Mouse (Mus musculus) hindbrain, embryonic 15.5 days (tissue): ENCODE measurements at regions not wholly inside any gene's neighbourhood (a gene's known extent, or its start where the extent isn't known, plus 50 kb on each side); places are given as distances from the start of the nearest gene placed in this dataset.
A peak's percentile ranks its signal among the peaks of the same experiment; 100 is the strongest.

ENCODE experiments used
- ATAC-seq: fragments of 200-750 bp; cut with Nextera tagmentation; 2 replicates; pipeline ENCODE4 v1.8.0; 2017; ENCODE audit warnings: low read depth, moderate number of reproducible peaks, moderate TSS enrichment; ENCODE audit not compliant: low FRiP score
- H3K27ac ChIP-seq: fragments of 300-500 bp; sonication (generic); replicated peaks from 2 replicates; pipeline ENCODE4 v1.5.1; 2015; ENCODE audit warnings: mild to moderate bottlenecking, inconsistent platforms
- H3K27me3 ChIP-seq: fragments of 300-500 bp; sonication (generic); 2 replicates; pipeline ENCODE4 v1.6.1; 2015; ENCODE audit warnings: control low read depth, inconsistent platforms
- H3K36me3 ChIP-seq: fragments of 300-500 bp; sonication (generic); 2 replicates; pipeline ENCODE4 v1.6.1; 2015; ENCODE audit warnings: control low read depth, inconsistent platforms
- H3K4me1 ChIP-seq: fragments of 300-500 bp; sonication (generic); replicated peaks from 2 replicates; pipeline ENCODE4 v1.6.1; 2015; ENCODE audit warnings: control low read depth, inconsistent platforms
- H3K4me2 ChIP-seq: fragments of 300-500 bp; sonication (generic); 2 replicates; pipeline ENCODE4 v1.6.1; 2015; ENCODE audit warnings: moderate library complexity, mild to moderate bottlenecking, inconsistent platforms
- H3K4me3 ChIP-seq: fragments of 300-500 bp; sonication (generic); 2 replicates; pipeline ENCODE4 v1.5.1; 2015; ENCODE audit warnings: mild to moderate bottlenecking, inconsistent platforms
- H3K9ac ChIP-seq: fragments of 300-500 bp; sonication (generic); 2 replicates; pipeline ENCODE4 v1.6.1; 2015; ENCODE audit warnings: inconsistent platforms
- H3K9me3 ChIP-seq: fragments of 300-500 bp; sonication (generic); 2 replicates; pipeline ENCODE4 v1.6.1; 2016; ENCODE audit warnings: control low read depth, inconsistent platforms
- WGBS: fragments of 180-500 bp; shearing (Covaris S2); methylation state at CpG from one replicate; pipeline ENCODE4 v1.1.7; 2015; 5-methylcytosine and 5-hydroxymethylcytosine counted together

GRCm38 (mm10) chr3:134611516-134612297, 217.1 kb upstream of the Tacr3 start:
- Histone ChIP-seq H3K27me3 (no peaks in the 10 kb centered on the region; the same call in 1 of the 2 replicates), H3K27ac (no peak overlapping the region), H3K4me2 (no peak overlapping the region), H3K36me3 (no peaks in the 10 kb centered on the region), H3K4me1 (no peaks in the 10 kb centered on the region), H3K9me3 (no peaks in the 10 kb centered on the region), H3K9ac (no peak overlapping the region), H3K4me3 (no peak overlapping the region)
- no peak for ATAC-seq
- WGBS, result 46% methylated on average over 5 of the region's 5 CpGs

DNA sequence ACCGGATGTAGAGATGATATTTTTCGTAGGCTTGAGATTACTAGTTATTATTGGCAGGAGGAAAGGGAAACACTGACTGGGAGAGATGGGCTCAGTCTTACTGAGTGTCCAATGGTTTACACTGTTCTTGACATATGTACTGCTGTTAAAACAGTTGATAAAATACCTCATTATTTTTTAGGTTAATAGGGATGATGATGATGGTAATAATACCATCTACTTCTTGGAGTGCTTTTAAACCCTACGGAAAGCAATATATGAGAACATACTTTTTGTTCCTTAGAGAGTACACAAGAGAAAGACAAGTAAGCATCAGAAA, 216.6 kb upstream of the Tacr3 start:
- Histone ChIP-seq H3K27me3 (no peaks in the 10 kb centered on the region; the same call in 1 of the 2 replicates), H3K4me1 (no peaks in the 10 kb centered on the region), H3K9me3 (no peaks in the 10 kb centered on the region), H3K27ac (no peak overlapping the region), H3K36me3 (no peaks in the 10 kb centered on the region), H3K4me2 (no peak overlapping the region), H3K4me3 (no peak overlapping the region), H3K9ac (no peak overlapping the region)
- WGBS, result 86% methylated on average over 3 of the region's 3 CpGs
- ATAC-seq, result no peak

GRCm38 (mm10) chr3:134629166-134630134, 199.4 kb upstream of the Tacr3 start:
- no peaks in the 10 kb centered on the region for H3K36me3 ChIP-seq
- H3K4me3 ChIP-seq, result peak overlapping the region; percentile 20
- H3K4me2 ChIP-seq, result peak overlapping the region; percentile 54
- peak overlapping the region; percentile 75 for H3K27ac ChIP-seq
- peak overlapping the region; percentile 31 for H3K9ac ChIP-seq
- H3K27me3 ChIP-seq, result no peaks in the 10 kb centered on the region
- H3K9me3 ChIP-seq, result no peaks in the 10 kb centered on the region
- ATAC-seq, result peak; percentile 79
- 32% methylated on average over 16 of the region's 16 CpGs for WGBS
- 0 out of 2 replicates have a peak, but pooled peaks cover 7% of the 10 kb centered on the region for H3K4me1 ChIP-seq

GRCm38 (mm10) chr3:134630135-134630516, 198.7 kb upstream of the Tacr3 start:
- no peak overlapping the region for H3K27ac ChIP-seq
- 42% methylated on average over 9 of the region's 9 CpGs for WGBS
- H3K9ac ChIP-seq, result no peak overlapping the region
- H3K36me3 ChIP-seq, result no peaks in the 10 kb centered on the region
- peak overlapping the region; percentile 54 for H3K4me2 ChIP-seq
- no peaks in the 10 kb centered on the region for H3K9me3 ChIP-seq
- H3K4me3 ChIP-seq, result peak overlapping the region; percentile 1; the same call in 1 of the 2 replicates
- H3K4me1 ChIP-seq, result 0 out of 2 replicates have a peak, but pooled peaks cover 7% of the 10 kb centered on the region
- no peaks in the 10 kb centered on the region for H3K27me3 ChIP-seq
- no peak for ATAC-seq

GRCm38 (mm10) chr3:134648727-134649445, 179.9 kb upstream of the Tacr3 start:
- H3K9ac ChIP-seq, result no peak overlapping the region
- WGBS, result 41% methylated on average over 3 of the region's 3 CpGs
- ATAC-seq, result peak; percentile 48; the same call in 1 of the 2 replicates
- no peaks in the 10 kb centered on the region for H3K9me3 ChIP-seq
- no peaks in the 10 kb centered on the region for H3K4me1 ChIP-seq
- no peaks in the 10 kb centered on the region for H3K27me3 ChIP-seq
- H3K36me3 ChIP-seq, result no peaks in the 10 kb centered on the region
- H3K4me2 ChIP-seq, result no peak overlapping the region
- H3K4me3 ChIP-seq, result no peak overlapping the region
- H3K27ac ChIP-seq, result no peak overlapping the region

GRCm38 (mm10) chr3:134654051-134654450, 174.8 kb upstream of the Tacr3 start:
- Histone ChIP-seq H3K27me3 (no peaks in the 10 kb centered on the region), H3K4me3 (no peak overlapping the region), H3K4me1 (no peaks in the 10 kb centered on the region), H3K9ac (no peak overlapping the region), H3K4me2 (no peak overlapping the region), H3K9me3 (no peaks in the 10 kb centered on the region), H3K36me3 (no peaks in the 10 kb centered on the region), H3K27ac (no peak overlapping the region)
- WGBS, result 31% methylated on average over 4 of the region's 4 CpGs
- peak; percentile 80 for ATAC-seq

DNA sequence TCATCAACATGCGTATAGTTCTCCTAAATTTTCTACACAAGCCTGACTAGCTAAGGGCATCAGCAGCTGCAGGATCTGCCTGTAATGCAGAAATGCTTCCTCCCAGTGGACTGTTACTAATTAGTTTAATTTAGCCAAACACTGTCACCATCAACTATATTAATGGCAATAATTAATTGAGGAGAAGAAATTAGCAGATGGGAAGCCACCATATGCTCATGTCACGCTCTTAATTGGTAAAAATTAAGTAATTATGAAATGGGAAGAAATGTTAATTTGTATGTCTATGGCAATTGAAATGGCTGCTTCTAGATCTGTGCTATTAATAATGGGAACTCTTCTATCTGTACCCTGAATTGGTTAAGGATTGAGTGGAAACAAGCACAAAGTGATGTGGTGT, 133.9 kb upstream of the Tacr3 start:
- H3K4me3 ChIP-seq, result no peak overlapping the region
- no peaks in the 10 kb centered on the region for H3K27me3 ChIP-seq
- WGBS, result 57% methylated on average over 2 of the region's 2 CpGs
- no peaks in the 10 kb centered on the region for H3K4me1 ChIP-seq
- H3K9me3 ChIP-seq, result no peaks in the 10 kb centered on the region
- peak; percentile 63 for ATAC-seq
- H3K9ac ChIP-seq, result no peak overlapping the region
- no peaks in the 10 kb centered on the region for H3K36me3 ChIP-seq
- H3K27ac ChIP-seq, result no peak overlapping the region
- no peak overlapping the region for H3K4me2 ChIP-seq

GRCm38 (mm10) chr3:134718620-134719019, 110.2 kb upstream of the Tacr3 start:
- Histone ChIP-seq H3K27ac (no peak overlapping the region), H3K36me3 (no peaks in the 10 kb centered on the region), H3K4me3 (no peak overlapping the region), H3K4me1 (no peaks in the 10 kb centered on the region), H3K27me3 (no peaks in the 10 kb centered on the region), H3K4me2 (no peak overlapping the region), H3K9me3 (no peaks in the 10 kb centered on the region), H3K9ac (no peak overlapping the region)
- 27% methylated on average over 2 of the region's 2 CpGs for WGBS
- ATAC-seq, result no peak

DNA sequence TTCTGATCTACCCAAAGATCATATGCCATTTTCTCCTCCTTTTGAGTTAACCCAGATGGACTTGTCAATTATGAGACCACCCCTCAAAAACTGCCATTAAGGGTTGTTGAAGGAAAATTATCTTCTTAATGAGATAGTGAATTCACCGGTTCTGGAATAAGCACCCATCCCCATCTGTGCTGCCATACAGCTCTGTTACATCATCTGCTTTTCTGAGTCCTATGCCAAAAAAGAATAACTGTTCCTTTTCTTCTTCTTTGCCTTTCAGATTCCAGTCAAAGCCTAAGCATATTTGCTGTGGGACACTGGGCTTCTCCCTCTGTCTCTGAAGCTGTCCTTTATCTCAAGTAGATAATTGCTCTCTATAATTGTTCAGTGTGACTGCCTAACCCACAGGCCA, 93.1 kb upstream of the Tacr3 start:
- Histone ChIP-seq H3K9me3 (no peaks in the 10 kb centered on the region), H3K36me3 (no peaks in the 10 kb centered on the region), H3K27me3 (no peaks in the 10 kb centered on the region), H3K4me3 (no peak overlapping the region), H3K4me2 (no peak overlapping the region), H3K27ac (no peak overlapping the region), H3K9ac (no peak overlapping the region), H3K4me1 (no peaks in the 10 kb centered on the region)
- no peak for ATAC-seq
- 52% methylated on average over 1 of the region's 1 CpGs for WGBS

- no peaks in the 10 kb centered on the region for H3K36me3 ChIP-seq
- 96% methylated on average over 1 of the region's 1 CpGs for WGBS
These were observed 67.7 kb upstream of the Tacr3 start for GRCm38 (mm10) chr3:134761108-134761507.

DNA sequence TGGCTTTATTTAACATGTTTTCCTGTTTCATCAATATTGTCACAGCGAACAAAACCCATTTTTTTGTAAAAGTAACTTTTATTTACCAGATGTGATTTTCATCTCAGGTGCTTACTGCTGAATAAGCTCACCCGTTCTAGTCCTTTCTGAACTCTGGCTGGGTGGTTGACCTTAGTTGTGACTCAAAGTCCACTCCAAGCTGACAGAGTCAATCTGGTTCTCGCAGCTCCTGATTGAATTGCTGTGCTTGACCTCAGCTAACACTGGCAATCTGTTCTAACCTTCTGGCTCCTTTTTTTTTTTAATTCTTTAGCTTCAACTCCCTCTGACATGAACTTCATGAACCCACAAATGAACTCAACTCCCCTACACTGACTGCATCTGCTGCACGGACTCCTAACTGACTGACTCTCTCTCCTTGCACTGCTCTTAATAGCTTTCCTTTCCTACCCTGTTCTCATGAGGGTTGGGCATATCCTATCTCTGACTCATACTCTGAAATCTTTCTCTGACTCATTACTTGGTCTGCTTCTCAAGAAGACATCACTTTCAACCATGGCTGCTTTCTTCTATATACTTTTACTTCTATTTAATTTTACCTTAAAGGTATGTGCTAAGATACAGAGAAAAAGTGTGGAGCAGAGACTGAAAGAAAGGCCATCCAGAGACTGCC, 65.4 kb upstream of the Tacr3 start:
- H3K9ac ChIP-seq, result no peak overlapping the region
- 84% methylated on average over 4 of the region's 4 CpGs for WGBS

More at GRCm38 (mm10) chr3:134761108-134761507, 67.7 kb upstream of the Tacr3 start:
- no peak for ATAC-seq
- Histone ChIP-seq H3K9me3 (no peaks in the 10 kb centered on the region), H3K27ac (no peak overlapping the region), H3K4me3 (no peak overlapping the region), H3K27me3 (no peaks in the 10 kb centered on the region), H3K4me2 (no peak overlapping the region), H3K9ac (no peak overlapping the region), H3K4me1 (no peaks in the 10 kb centered on the region)

More for the DNA sequence above, 65.4 kb upstream of the Tacr3 start:
- H3K36me3 ChIP-seq, result no peaks in the 10 kb centered on the region
- no peaks in the 10 kb centered on the region for H3K4me1 ChIP-seq
- H3K4me3 ChIP-seq, result no peak overlapping the region
- no peaks in the 10 kb centered on the region for H3K27me3 ChIP-seq
- no peak overlapping the region for H3K27ac ChIP-seq
- no peak overlapping the region for H3K4me2 ChIP-seq
- no peak for ATAC-seq
- H3K9me3 ChIP-seq, result no peaks in the 10 kb centered on the region
